Mouse (Mus musculus): ENCODE results near the gene Lypla2.

The Lypla2 gene

DNA sequence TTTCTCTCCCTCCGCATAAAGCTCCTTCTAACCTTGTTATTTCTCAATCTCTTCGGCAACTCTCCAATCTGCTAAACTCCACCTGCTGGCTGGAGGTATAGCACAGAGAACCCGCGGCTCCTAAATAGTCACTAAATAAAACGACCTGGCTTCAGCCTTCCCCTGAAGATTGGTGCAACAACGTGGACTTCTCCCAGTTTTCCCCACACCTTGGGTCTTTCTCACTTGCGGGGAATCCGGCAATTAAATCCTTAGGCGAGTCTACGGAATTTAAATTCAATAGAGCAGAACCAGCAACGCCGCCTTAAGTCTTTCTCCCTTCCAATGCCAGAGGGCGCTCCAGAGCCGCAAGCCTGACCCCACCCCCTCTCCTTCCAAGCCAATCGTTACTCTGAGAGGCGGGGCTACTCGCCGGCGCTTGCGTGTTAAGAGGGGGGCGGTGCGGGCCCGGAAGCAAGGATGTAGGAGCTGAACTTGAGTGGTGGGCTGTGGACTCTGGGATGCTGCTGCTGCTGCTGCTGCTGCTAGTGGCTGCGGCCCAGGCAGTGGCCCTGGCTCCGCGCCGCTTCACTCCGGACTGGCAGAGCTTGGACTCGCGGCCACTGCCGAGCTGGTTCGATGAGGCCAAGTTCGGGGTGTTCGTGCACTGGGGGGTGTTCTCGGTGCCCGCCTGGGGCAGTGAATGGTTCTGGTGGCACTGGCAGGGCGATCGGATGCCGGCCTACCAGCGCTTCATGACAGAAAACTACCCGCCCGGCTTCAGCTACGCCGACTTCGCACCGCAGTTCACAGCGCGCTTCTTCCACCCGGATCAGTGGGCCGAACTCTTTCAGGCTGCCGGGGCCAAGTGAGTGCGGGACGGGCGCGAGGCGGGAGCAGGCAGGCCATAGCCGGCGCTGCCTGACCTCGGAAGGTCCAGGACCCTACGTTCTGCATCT is 51.9 kb downstream of the Lypla2 start, which contains the start of gene Fuca1:
Gene Fuca1 (plus strand): TSS at position 432 of the 938 bp plus-strand sequence.
- peak; percentile 90 for DNase-seq (ENCODE audit: low spot score)

DNA sequence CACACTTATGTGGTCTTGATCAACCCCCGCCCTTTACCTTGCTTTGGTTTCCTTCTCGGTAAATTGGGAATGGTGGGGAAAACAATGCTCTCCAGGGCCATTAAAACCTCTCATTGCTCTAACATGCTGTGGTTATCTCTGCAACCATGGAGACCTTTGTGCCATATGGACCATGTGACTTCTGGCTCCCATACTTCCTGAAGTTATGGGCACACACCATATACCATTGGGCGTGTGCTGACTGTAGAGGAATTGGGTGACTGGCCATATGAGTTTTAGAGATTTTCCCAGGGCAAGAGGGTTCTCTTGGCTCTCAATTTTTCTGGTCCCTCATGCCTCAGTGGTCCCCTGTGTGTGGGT is 53.2 kb downstream of the Lypla2 start:
- DNase-seq (ENCODE audit: low spot score), result no peak

DNA sequence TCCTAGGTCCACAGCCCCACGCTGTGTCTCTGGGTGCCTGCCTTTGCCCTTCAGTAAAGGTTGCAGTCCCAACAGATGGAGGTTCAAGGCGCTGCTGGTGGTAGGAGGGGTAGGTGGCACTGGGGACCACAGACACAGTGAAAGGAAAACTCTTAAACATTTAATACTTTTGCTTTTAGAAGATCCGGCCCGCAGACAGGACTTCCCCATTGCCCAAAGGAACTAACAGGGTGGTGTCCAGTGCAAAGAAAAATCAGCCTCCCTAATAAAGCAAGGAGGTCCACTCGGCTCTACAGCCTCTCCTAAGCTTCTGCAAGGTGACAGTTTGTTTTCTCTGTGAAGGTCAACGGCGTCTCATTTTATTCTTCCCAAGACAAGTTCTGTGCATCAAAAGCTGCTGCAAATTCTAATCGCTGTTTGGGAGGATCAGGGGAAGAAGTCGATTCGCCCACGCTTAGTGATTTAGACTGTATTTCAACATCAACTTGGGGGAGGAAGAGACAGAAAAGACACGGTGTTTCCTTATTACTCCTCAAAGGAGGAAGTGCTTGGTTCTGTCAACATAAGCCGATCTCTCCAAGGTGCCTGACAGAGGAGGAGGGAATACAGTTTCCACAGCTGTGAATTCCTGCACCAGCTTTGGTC is 53.7 kb downstream of the Lypla2 start:
- DNase-seq (ENCODE audit: low spot score), result no peak
